Mouse (Mus musculus) hindbrain, embryonic 16.5 days (tissue): Measurements from ENCODE around the gene Krtap4-7. TPM values are rescaled to one million over a fixed set of nuclear protein-coding genes. Genes with fewer than 3 reads are reported as not detected.
"Not testable (repeated sequence)": the region's sequence is repeated elsewhere in the genome, so short reads cannot be mapped to it uniquely, and the experiment has no call there.

ENCODE experiments used
- ATAC-seq: fragments of 200-750 bp; cut with Nextera tagmentation; 2 replicates; pipeline ENCODE4 v1.8.0; 2017; ENCODE audit warnings: moderate TSS enrichment, moderate library complexity
- H3K27ac ChIP-seq: fragments of 300-500 bp; sonication (generic); 2 replicates; pipeline ENCODE4 v1.5.1; 2014; ENCODE audit warnings: low read depth, mild to moderate bottlenecking, control low read depth, low read length, moderate library complexity
- H3K27me3 ChIP-seq: fragments of 300-500 bp; sonication (generic); replicated peaks from 2 replicates; pipeline ENCODE4 v1.6.1; 2014; ENCODE audit warnings: low read length; ENCODE audit not compliant: control insufficient read depth, insufficient read depth
- H3K36me3 ChIP-seq: fragments of 300-500 bp; sonication (generic); 2 replicates; pipeline ENCODE4 v1.6.1; 2014; ENCODE audit warnings: mild to moderate bottlenecking, low read length, moderate library complexity, mixed read lengths; ENCODE audit not compliant: control insufficient read depth, insufficient read depth
- H3K4me1 ChIP-seq: fragments of 300-500 bp; sonication (generic); 2 replicates; pipeline ENCODE4 v1.6.1; 2014; ENCODE audit warnings: low read depth, low read length; ENCODE audit not compliant: control insufficient read depth, insufficient read depth
- H3K4me2 ChIP-seq: fragments of 300-500 bp; sonication (generic); 2 replicates; pipeline ENCODE4 v1.6.1; 2014; ENCODE audit warnings: mild to moderate bottlenecking, low read length, control low read depth, moderate library complexity
- H3K4me3 ChIP-seq: fragments of 300-500 bp; sonication (generic); 2 replicates; pipeline ENCODE4 v1.5.1; 2014; ENCODE audit warnings: mild to moderate bottlenecking, low read length, control low read depth, moderate library complexity
- H3K9ac ChIP-seq: fragments of 300-500 bp; sonication (generic); 2 replicates; pipeline ENCODE4 v1.6.1; 2014; ENCODE audit warnings: low read depth, mild to moderate bottlenecking, control low read depth, low read length, moderate library complexity
- H3K9me3 ChIP-seq: fragments of 300-500 bp; sonication (generic); 2 replicates; pipeline ENCODE4 v1.6.1; 2014; ENCODE audit warnings: mild to moderate bottlenecking, low read length, moderate library complexity; ENCODE audit not compliant: control insufficient read depth
- WGBS: fragments of 180-500 bp; shearing (Covaris S2); extraction: QIAGEN DNeasy Blood & Tissue Kit; methylation state at CpG from one replicate; pipeline ENCODE4 v1.1.7; 2014; 5-methylcytosine and 5-hydroxymethylcytosine counted together
- polyA plus RNA-seq: library from polyadenylated mRNA; unstranded; fragments of >200 nt; fragmentation: Nextera tagmentation; extraction: Ambion mirVana; gene quantifications from 2 replicates; pipeline ENCODE4 v1.2.1, GENCODE M21; 2015

Gene Krtap4-7
- polyA plus RNA-seq, 1 experiment from 2014 or later, result not detected

GRCm38 (mm10) chr11:99614796-99615363 is 29.0 kb downstream of the Krtap4-7 start, which contains the start of gene Krtap2-4:
Gene Krtap2-4 (minus strand): TSS chr11:99614846.
- no peaks in the 10 kb centered on the region for H3K9me3 ChIP-seq
- no peak within 1 kb of the TSS for H3K27ac ChIP-seq
- H3K4me3 ChIP-seq, result no peak within 1 kb of the TSS
- no peaks in the 10 kb centered on the region for H3K27me3 ChIP-seq
- no peaks in the 10 kb centered on the region for H3K36me3 ChIP-seq
- H3K4me2 ChIP-seq, result no peak within 1 kb of the TSS
- ATAC-seq, result no peak
- 62% methylated on average over 2 of the region's 3 CpGs for WGBS
- H3K4me1 ChIP-seq, result no peaks in the 10 kb centered on the region
- H3K9ac ChIP-seq, result no peak within 1 kb of the TSS

DNA sequence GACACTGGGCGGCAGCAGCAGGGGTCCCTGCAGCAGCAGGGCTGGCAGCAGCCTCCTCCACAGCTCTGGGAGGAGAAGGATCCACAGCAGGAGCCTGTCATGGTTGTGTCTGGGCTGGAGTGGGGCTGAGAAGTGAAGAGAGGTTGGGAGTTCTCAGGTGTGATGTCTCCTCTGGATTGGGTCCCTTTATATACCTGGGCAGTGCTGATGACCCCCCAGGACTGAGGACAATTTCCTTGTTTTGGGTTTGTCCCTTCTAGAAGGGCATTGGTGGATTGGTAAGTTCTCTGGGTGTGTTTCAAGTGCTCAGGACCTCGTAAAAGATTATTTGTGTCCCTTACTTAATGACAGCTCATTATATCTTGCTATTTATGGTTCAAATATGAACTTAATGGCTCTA is 33.8 kb downstream of the Krtap4-7 start, which contains the start of gene Gm11937:
Gm11937 (minus strand) TSS at position 101 of the 400 bp plus-strand sequence.
- not testable (repeated sequence) for H3K27me3 ChIP-seq, H3K36me3 ChIP-seq, H3K9ac ChIP-seq, H3K4me1 ChIP-seq, H3K27ac ChIP-seq, H3K9me3 ChIP-seq, H3K4me2 ChIP-seq, H3K4me3 ChIP-seq, ATAC-seq
- WGBS, result 85% methylated on average over 1 of the region's 2 CpGs

GRCm38 (mm10) chr11:99609126-99609525 is 34.8 kb downstream of the Krtap4-7 start:
- Histone ChIP-seq H3K36me3 (no peaks in the 10 kb centered on the region), H3K9me3 (no peaks in the 10 kb centered on the region), H3K4me2 (no peak overlapping the region), H3K27ac (no peak overlapping the region), H3K9ac (no peak overlapping the region), H3K4me1 (no peaks in the 10 kb centered on the region), H3K27me3 (no peaks in the 10 kb centered on the region), H3K4me3 (no peak overlapping the region)
- no peak for ATAC-seq
- 68% methylated on average over 1 of the region's 1 CpGs for WGBS

- ATAC-seq, H3K27me3 ChIP-seq, H3K36me3 ChIP-seq, H3K4me2 ChIP-seq, H3K9ac ChIP-seq, H3K27ac ChIP-seq, H3K4me3 ChIP-seq, H3K9me3 ChIP-seq, H3K4me1 ChIP-seq: not testable (repeated sequence)
- 60% methylated on average over 1 of the region's 1 CpGs for WGBS
Measured at GRCm38 (mm10) chr11:99603208-99603607, 40.7 kb downstream of the Krtap4-7 start, which contains the start of gene Gm11938. Gene Gm11938 (minus strand): TSS chr11:99603308.

- 76% methylated on average over 6 of the region's 6 CpGs for WGBS
- H3K4me2 ChIP-seq, H3K4me1 ChIP-seq, H3K9ac ChIP-seq, H3K27ac ChIP-seq, ATAC-seq, H3K27me3 ChIP-seq, H3K9me3 ChIP-seq, H3K36me3 ChIP-seq, H3K4me3 ChIP-seq: not testable (repeated sequence)
Measured at GRCm38 (mm10) chr11:99597742-99598141, 46.1 kb downstream of the Krtap4-7 start, which contains the start of gene Krtap9-3. Gene Krtap9-3 (minus strand): TSS chr11:99598105.

Other genes with a start within 250 kb of the Krtap4-7 start
- gene Krt12, start 221.8 kb downstream of the Krtap4-7 start, polyA plus RNA-seq, result 0.19 TPM in 1 of 2 replicates, not detected in the other
- gene Krt20, start 205.9 kb downstream of the Krtap4-7 start, polyA plus RNA-seq, result 0.10 and 0.19 TPM in 2 replicates
- 0.19 and 0.22 TPM in 2 replicates for gene Krt23, start 151.0 kb downstream of the Krtap4-7 start, polyA plus RNA-seq
- gene Krt39, start 122.8 kb downstream of the Krtap4-7 start, polyA plus RNA-seq, result not detected in 2 replicates
- not detected in 2 replicates for gene Krt40, start 100.9 kb downstream of the Krtap4-7 start, polyA plus RNA-seq
- not detected in 2 replicates for gene Krtap3-3, start 93.2 kb downstream of the Krtap4-7 start, polyA plus RNA-seq
- not detected in 2 replicates for gene Krtap3-2, start 87.2 kb downstream of the Krtap4-7 start, polyA plus RNA-seq
- gene Gm11939, start 84.6 kb downstream of the Krtap4-7 start, polyA plus RNA-seq, result not detected in 2 replicates
- not detected in 2 replicates for gene Krtap3-1, start 77.5 kb downstream of the Krtap4-7 start, polyA plus RNA-seq
- not detected in 2 replicates for gene Krtap1-5, start 63.1 kb downstream of the Krtap4-7 start, polyA plus RNA-seq
- gene Krtap1-4, start 60.4 kb downstream of the Krtap4-7 start, polyA plus RNA-seq, result not detected in 2 replicates
- not detected in 2 replicates for gene Krtap1-3, start 52.8 kb downstream of the Krtap4-7 start, polyA plus RNA-seq
- not detected in 2 replicates for gene Krtap9-3, start 46.0 kb downstream of the Krtap4-7 start, polyA plus RNA-seq
- gene Gm11938, start 40.8 kb downstream of the Krtap4-7 start, polyA plus RNA-seq, result not detected in 2 replicates
- gene Gm11937, start 33.9 kb downstream of the Krtap4-7 start, polyA plus RNA-seq, result not detected in 2 replicates
- not detected in 2 replicates for gene Krtap2-4, start 29.2 kb downstream of the Krtap4-7 start, polyA plus RNA-seq
- not detected in 2 replicates for gene Gm11562, start 23.7 kb downstream of the Krtap4-7 start, polyA plus RNA-seq
- gene Krtap4-1, start 15.9 kb downstream of the Krtap4-7 start, polyA plus RNA-seq, result not detected in 2 replicates
- gene Krtap4-2, start 9.0 kb downstream of the Krtap4-7 start, polyA plus RNA-seq, result not detected in 2 replicates
- not detected in 2 replicates for gene Gm11555, start 6.1 kb upstream of the Krtap4-7 start, polyA plus RNA-seq
- not detected in 2 replicates for gene Gm11563, start 14.9 kb upstream of the Krtap4-7 start, polyA plus RNA-seq
- gene Krtap4-6, start 21.9 kb upstream of the Krtap4-7 start, polyA plus RNA-seq, result not detected in 2 replicates
- gene Gm14190, start 46.7 kb upstream of the Krtap4-7 start, polyA plus RNA-seq, result not detected in 2 replicates
- gene Gm14180, start 90.2 kb upstream of the Krtap4-7 start, polyA plus RNA-seq, result not detected in 2 replicates
- not detected in 2 replicates for gene Gm11595, start 128.8 kb upstream of the Krtap4-7 start, polyA plus RNA-seq
- gene Krtap4-8, start 136.6 kb upstream of the Krtap4-7 start, polyA plus RNA-seq, result not detected in 2 replicates
- gene Krtap4-9, start 141.1 kb upstream of the Krtap4-7 start, polyA plus RNA-seq, result not detected in 2 replicates
- gene Gm11596, start 149.4 kb upstream of the Krtap4-7 start, polyA plus RNA-seq, result not detected in 2 replicates
- gene Gm11569, start 154.8 kb upstream of the Krtap4-7 start, polyA plus RNA-seq, result not detected in 2 replicates
- gene Gm11554, start 160.4 kb upstream of the Krtap4-7 start, polyA plus RNA-seq, result not detected in 2 replicates
- gene Krtap4-13, start 165.8 kb upstream of the Krtap4-7 start, polyA plus RNA-seq, result not detected in 2 replicates
- gene Gm11564, start 171.6 kb upstream of the Krtap4-7 start, polyA plus RNA-seq, result not detected in 2 replicates
- not detected in 2 replicates for gene 2300003K06Rik, start 194.0 kb upstream of the Krtap4-7 start, polyA plus RNA-seq
- not detected in 2 replicates for gene Krtap4-16, start 207.5 kb upstream of the Krtap4-7 start, polyA plus RNA-seq
- gene Gm11568, start 213.8 kb upstream of the Krtap4-7 start, polyA plus RNA-seq, result not detected in 2 replicates
- gene Gm11559, start 220.4 kb upstream of the Krtap4-7 start, polyA plus RNA-seq, result not detected in 2 replicates
- not detected in 2 replicates for gene Krtap9-1, start 229.3 kb upstream of the Krtap4-7 start, polyA plus RNA-seq
- not detected in 2 replicates for gene Gm11567, start 235.1 kb upstream of the Krtap4-7 start, polyA plus RNA-seq